Mouse (Mus musculus) cortical plate, adult 2 months (tissue): ENCODE measurements at regions not wholly inside any gene's neighbourhood (a gene's known extent, or its start where the extent isn't known, plus 50 kb on each side); places are given as distances from the start of the nearest gene placed in this dataset.

Experiments used
- CTCF ChIP-seq: fragments of 200-500 bp; IDR thresholded peaks from 2 replicates; pipeline ENCODE4 v1.5.1; 2011; ENCODE audit warnings: mild to moderate bottlenecking, control low read depth, low read length; ENCODE audit not compliant: insufficient read depth; ENCODE audit errors: extremely low read depth
- POLR2A ChIP-seq: fragments of 200-500 bp; IDR thresholded peaks from 2 replicates; pipeline ENCODE4 v1.6.1; 2011; ENCODE audit warnings: mild to moderate bottlenecking, low read length, control low read depth; ENCODE audit not compliant: insufficient read depth; ENCODE audit errors: extremely low read depth

DNA sequence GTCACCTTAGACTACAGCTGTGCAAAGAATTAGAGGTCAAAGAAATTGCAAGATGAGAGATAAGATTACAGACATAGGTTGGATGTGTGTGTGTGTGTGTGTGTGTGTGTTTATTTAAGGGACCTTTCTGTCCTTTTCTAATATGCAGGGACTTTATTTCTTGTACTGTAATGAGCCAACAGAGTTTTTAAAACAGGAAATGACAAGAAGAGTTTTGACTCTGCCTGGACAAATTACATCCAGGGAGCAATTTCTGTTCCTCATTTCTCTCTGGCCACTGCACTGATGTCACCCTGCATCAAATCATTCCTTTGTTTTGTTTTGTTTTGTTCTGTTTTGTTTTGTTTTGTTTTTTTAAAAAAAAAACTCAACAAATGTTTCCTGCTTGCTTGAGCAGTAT lies 115.3 kb downstream of the Cysltr2 start:
- TF ChIP-seq CTCF (no peak), POLR2A (no peak)
